Mouse (Mus musculus): ENCODE data around the gene Kazald1. TPM values are rescaled to one million over a fixed set of nuclear protein-coding genes. Genes with fewer than 3 reads are reported as not detected.

Gene Kazald1
- polyA plus RNA-seq, 1 experiment from 2014 or later, result 0.31 TPM

GRCm38 (mm10) chr19:45056364-45056763 is 18.7 kb upstream of the Kazald1 start:
- Histone ChIP-seq H3K27ac (ENCODE audit: low read depth, low read length) (no peak overlapping the region), H3K9ac (ENCODE audit: low read length) (no peak overlapping the region), H3K4me3 (ENCODE audit: low read depth, low read length) (no peak overlapping the region), H3K36me3 (ENCODE audit: control insufficient read depth, insufficient read depth, low read length) (no peaks in the 10 kb centered on the region), H3K9me3 (ENCODE audit: control insufficient read depth, low read length) (no peaks in the 10 kb centered on the region), H3K4me2 (ENCODE audit: low read depth, low read length, severe bottlenecking) (no peak overlapping the region), H3K27me3 (ENCODE audit: control insufficient read depth, insufficient read depth, low read length) (no peaks in the 10 kb centered on the region), H3K4me1 (replicated peaks; ENCODE audit: control insufficient read depth, insufficient read depth, low read length) (peaks cover 7% of the 10 kb centered on the region; the same call in 1 of the 2 replicates)
- DNase-seq (ENCODE audit: low spot score) (no peak), ATAC-seq (replicated peaks; ENCODE audit: low FRiP score) (no peak)
- 53% methylated on average over 4 of the region's 4 CpGs for WGBS

GRCm38 (mm10) chr19:45056908-45057698 is 17.9 kb upstream of the Kazald1 start:
- peak overlapping the region; percentile 67; the same call in 1 of the 2 replicates for H3K9ac ChIP-seq (ENCODE audit: low read length)
- H3K27me3 ChIP-seq (ENCODE audit: control insufficient read depth, insufficient read depth, low read length), result no peaks in the 10 kb centered on the region
- peaks cover 7% of the 10 kb centered on the region; the same call in 1 of the 2 replicates for H3K4me1 ChIP-seq (replicated peaks; ENCODE audit: control insufficient read depth, insufficient read depth, low read length)
- peak overlapping the region; percentile 58; the same call in 1 of the 2 replicates for H3K4me3 ChIP-seq (ENCODE audit: low read depth, low read length)
- H3K9me3 ChIP-seq (ENCODE audit: control insufficient read depth, low read length), result no peaks in the 10 kb centered on the region
- 0 out of 2 replicates have a peak overlapping the region, but pooled peaks have one; percentile 96 for H3K27ac ChIP-seq (ENCODE audit: low read depth, low read length)
- DNase-seq (ENCODE audit: low spot score) (no peak), ATAC-seq (replicated peaks; ENCODE audit: low FRiP score) (no peak)
- 89% methylated on average over 7 of the region's 7 CpGs for WGBS
- H3K36me3 ChIP-seq (ENCODE audit: control insufficient read depth, insufficient read depth, low read length), result no peaks in the 10 kb centered on the region
- H3K4me2 ChIP-seq (ENCODE audit: low read depth, low read length, severe bottlenecking), result peak overlapping the region; percentile 90

- ATAC-seq (replicated peaks; ENCODE audit: low FRiP score), result no peak
- Histone ChIP-seq H3K4me1 (replicated peaks; ENCODE audit: control insufficient read depth, insufficient read depth, low read length) (peaks cover 7% of the 10 kb centered on the region; the same call in 1 of the 2 replicates), H3K27me3 (ENCODE audit: control insufficient read depth, insufficient read depth, low read length) (no peaks in the 10 kb centered on the region), H3K9ac (ENCODE audit: low read length) (peak overlapping the region; percentile 67), H3K4me3 (ENCODE audit: low read depth, low read length) (peak overlapping the region; percentile 58), H3K9me3 (ENCODE audit: control insufficient read depth, low read length) (no peaks in the 10 kb centered on the region), H3K36me3 (ENCODE audit: control insufficient read depth, insufficient read depth, low read length) (no peaks in the 10 kb centered on the region), H3K4me2 (ENCODE audit: low read depth, low read length, severe bottlenecking) (peak overlapping the region; percentile 90), H3K27ac (ENCODE audit: low read depth, low read length) (peak overlapping the region; percentile 96)
- no peak for DNase-seq (ENCODE audit: low spot score)
- WGBS, result 50% methylated on average over 7 of the region's 7 CpGs
These were observed 17.3 kb upstream of the Kazald1 start for GRCm38 (mm10) chr19:45057724-45058112.

- peak overlapping the region; percentile 96 for H3K27ac ChIP-seq (ENCODE audit: low read depth, low read length)
- H3K36me3 ChIP-seq (ENCODE audit: control insufficient read depth, insufficient read depth, low read length), result no peaks in the 10 kb centered on the region
- H3K4me1 ChIP-seq (replicated peaks; ENCODE audit: control insufficient read depth, insufficient read depth, low read length), result peaks cover 7% of the 10 kb centered on the region; the same call in 1 of the 2 replicates
- no peaks in the 10 kb centered on the region for H3K9me3 ChIP-seq (ENCODE audit: control insufficient read depth, low read length)
- peak overlapping the region; percentile 90 for H3K4me2 ChIP-seq (ENCODE audit: low read depth, low read length, severe bottlenecking)
- DNase-seq (ENCODE audit: low spot score) (peak; percentile 96), ATAC-seq (replicated peaks; ENCODE audit: low FRiP score) (peak; percentile 97)
- H3K9ac ChIP-seq (ENCODE audit: low read length), result peak overlapping the region; percentile 85
- WGBS, result under 1% methylated on average over 34 of the region's 34 CpGs
- no peaks in the 10 kb centered on the region for H3K27me3 ChIP-seq (ENCODE audit: control insufficient read depth, insufficient read depth, low read length)
- peak overlapping the region; percentile 58 for H3K4me3 ChIP-seq (ENCODE audit: low read depth, low read length)
These were observed 16.8 kb upstream of the Kazald1 start for GRCm38 (mm10) chr19:45058113-45058839.

GRCm38 (mm10) chr19:45058841-45059240 is 16.2 kb upstream of the Kazald1 start:
- 1% methylated on average over 14 of the region's 14 CpGs for WGBS

GRCm38 (mm10) chr19:45063565-45064292 is 11.3 kb upstream of the Kazald1 start:
- Histone ChIP-seq H3K4me2 (ENCODE audit: low read depth, low read length, severe bottlenecking) (0 out of 2 replicates have a peak overlapping the region, but pooled peaks have one; percentile 15), H3K36me3 (ENCODE audit: control insufficient read depth, insufficient read depth, low read length) (no peaks in the 10 kb centered on the region), H3K4me1 (replicated peaks; ENCODE audit: control insufficient read depth, insufficient read depth, low read length) (peaks cover 5% of the 10 kb centered on the region; the same call in 1 of the 2 replicates), H3K4me3 (ENCODE audit: low read depth, low read length) (no peak overlapping the region), H3K27ac (ENCODE audit: low read depth, low read length) (no peak overlapping the region), H3K27me3 (ENCODE audit: control insufficient read depth, insufficient read depth, low read length) (peaks cover 44% of the 10 kb centered on the region), H3K9ac (ENCODE audit: low read length) (0 out of 2 replicates have a peak overlapping the region, but pooled peaks have one; percentile 27), H3K9me3 (ENCODE audit: control insufficient read depth, low read length) (no peaks in the 10 kb centered on the region)
- DNase-seq (ENCODE audit: low spot score), result peak; percentile 81
- WGBS, result 41% methylated on average over 18 of the region's 20 CpGs
- 0 out of 2 replicates have a peak, but pooled peaks have one; percentile 46 for ATAC-seq (replicated peaks; ENCODE audit: low FRiP score)

More at GRCm38 (mm10) chr19:45058841-45059240, 16.2 kb upstream of the Kazald1 start:
- peak overlapping the region; percentile 58 for H3K4me3 ChIP-seq (ENCODE audit: low read depth, low read length)
- DNase-seq (ENCODE audit: low spot score), result no peak
- peak overlapping the region; percentile 90 for H3K4me2 ChIP-seq (ENCODE audit: low read depth, low read length, severe bottlenecking)
- H3K9me3 ChIP-seq (ENCODE audit: control insufficient read depth, low read length), result no peaks in the 10 kb centered on the region
- H3K27me3 ChIP-seq (ENCODE audit: control insufficient read depth, insufficient read depth, low read length), result no peaks in the 10 kb centered on the region
- H3K36me3 ChIP-seq (ENCODE audit: control insufficient read depth, insufficient read depth, low read length), result no peaks in the 10 kb centered on the region
- peak overlapping the region; percentile 96 for H3K27ac ChIP-seq (ENCODE audit: low read depth, low read length)
- peak overlapping the region; percentile 85 for H3K9ac ChIP-seq (ENCODE audit: low read length)
- ATAC-seq (replicated peaks; ENCODE audit: low FRiP score), result no peak
- H3K4me1 ChIP-seq (replicated peaks; ENCODE audit: control insufficient read depth, insufficient read depth, low read length), result peaks cover 9% of the 10 kb centered on the region; the same call in 1 of the 2 replicates

GRCm38 (mm10) chr19:45065226-45065625 is 9.8 kb upstream of the Kazald1 start:
- 3% methylated on average over 21 of the region's 21 CpGs for WGBS
- Histone ChIP-seq H3K36me3 (ENCODE audit: control insufficient read depth, insufficient read depth, low read length) (no peaks in the 10 kb centered on the region), H3K4me1 (replicated peaks; ENCODE audit: control insufficient read depth, insufficient read depth, low read length) (peaks cover 5% of the 10 kb centered on the region; the same call in 1 of the 2 replicates), H3K9ac (ENCODE audit: low read length) (no peak overlapping the region), H3K27me3 (ENCODE audit: control insufficient read depth, insufficient read depth, low read length) (peaks cover 45% of the 10 kb centered on the region), H3K4me3 (ENCODE audit: low read depth, low read length) (no peak overlapping the region), H3K4me2 (ENCODE audit: low read depth, low read length, severe bottlenecking) (no peak overlapping the region), H3K27ac (ENCODE audit: low read depth, low read length) (no peak overlapping the region), H3K9me3 (ENCODE audit: control insufficient read depth, low read length) (no peaks in the 10 kb centered on the region)
- ATAC-seq (replicated peaks; ENCODE audit: low FRiP score), result no peak
- no peak for DNase-seq (ENCODE audit: low spot score)

GRCm38 (mm10) chr19:45067170-45067569 is 7.9 kb upstream of the Kazald1 start:
- no peak overlapping the region for H3K4me3 ChIP-seq (ENCODE audit: low read depth, low read length)
- 7% methylated on average over 17 of the region's 17 CpGs for WGBS
- ATAC-seq (replicated peaks; ENCODE audit: low FRiP score) (no peak), DNase-seq (ENCODE audit: low spot score) (no peak)
- no peaks in the 10 kb centered on the region for H3K36me3 ChIP-seq (ENCODE audit: control insufficient read depth, insufficient read depth, low read length)
- H3K27ac ChIP-seq (ENCODE audit: low read depth, low read length), result no peak overlapping the region
- H3K4me1 ChIP-seq (replicated peaks; ENCODE audit: control insufficient read depth, insufficient read depth, low read length), result peaks cover 5% of the 10 kb centered on the region; the same call in 1 of the 2 replicates
- H3K4me2 ChIP-seq (ENCODE audit: low read depth, low read length, severe bottlenecking), result no peak overlapping the region
- no peaks in the 10 kb centered on the region for H3K9me3 ChIP-seq (ENCODE audit: control insufficient read depth, low read length)
- no peak overlapping the region for H3K9ac ChIP-seq (ENCODE audit: low read length)
- peaks cover 47% of the 10 kb centered on the region for H3K27me3 ChIP-seq (ENCODE audit: control insufficient read depth, insufficient read depth, low read length)
